Mouse (Mus musculus) heart, embryonic 15.5 days (tissue): ENCODE results near the gene Vmn1r49. TPM values are rescaled to one million over a fixed set of nuclear protein-coding genes. Genes with fewer than 3 reads are reported as not detected.
"Not testable (repeated sequence)": the region's sequence is repeated elsewhere in the genome, so short reads cannot be mapped to it uniquely, and the experiment has no call there.

Experiments
- ATAC-seq: fragments of 200-750 bp; cut with Nextera tagmentation; replicated peaks from 2 replicates; pipeline ENCODE4 v1.8.0; 2017; ENCODE audit warnings: low read depth, moderate TSS enrichment; ENCODE audit not compliant: insufficient number of reproducible peaks, insufficient read depth, low FRiP score
- H3K27ac ChIP-seq: fragments of 300-500 bp; sonication (generic); 2 replicates; pipeline ENCODE4 v1.5.1; 2015; ENCODE audit warnings: mild to moderate bottlenecking, inconsistent platforms
- H3K27me3 ChIP-seq: fragments of 300-500 bp; sonication (generic); 2 replicates; pipeline ENCODE4 v1.6.1; 2015; ENCODE audit warnings: inconsistent platforms
- H3K36me3 ChIP-seq: fragments of 300-500 bp; sonication (generic); 2 replicates; pipeline ENCODE4 v1.6.1; 2015; ENCODE audit warnings: mild to moderate bottlenecking, inconsistent platforms
- H3K4me1 ChIP-seq: fragments of 300-500 bp; sonication (generic); replicated peaks from 2 replicates; pipeline ENCODE4 v1.6.1; 2015; ENCODE audit warnings: inconsistent platforms
- H3K4me2 ChIP-seq: fragments of 300-500 bp; sonication (generic); 2 replicates; pipeline ENCODE4 v1.6.1; 2015; ENCODE audit warnings: inconsistent platforms, mild to moderate bottlenecking, moderate library complexity
- H3K4me3 ChIP-seq: fragments of 300-500 bp; sonication (generic); 2 replicates; pipeline ENCODE4 v1.5.1; 2015; ENCODE audit warnings: mild to moderate bottlenecking, inconsistent platforms
- H3K9ac ChIP-seq: fragments of 300-500 bp; sonication (generic); 2 replicates; pipeline ENCODE4 v1.6.1; 2015; ENCODE audit warnings: mild to moderate bottlenecking, inconsistent platforms
- H3K9me3 ChIP-seq: fragments of 300-500 bp; sonication (generic); replicated peaks from 2 replicates; pipeline ENCODE4 v1.6.1; 2016; ENCODE audit warnings: inconsistent platforms
- WGBS: fragments of 180-500 bp; shearing (Covaris S2); methylation state at CpG from one replicate; pipeline ENCODE4 v1.1.7; 2015; ENCODE audit warnings: mixed read lengths; 5-methylcytosine and 5-hydroxymethylcytosine counted together
- polyA plus RNA-seq: library from polyadenylated mRNA; unstranded; fragments of >200 nt; fragmentation: Nextera tagmentation; extraction: Ambion mirVana; gene quantifications from 2 replicates; pipeline ENCODE4 v1.2.1, GENCODE M21; 2015

Vmn1r49 gene
- not detected in 2 replicates for polyA plus RNA-seq

DNA sequence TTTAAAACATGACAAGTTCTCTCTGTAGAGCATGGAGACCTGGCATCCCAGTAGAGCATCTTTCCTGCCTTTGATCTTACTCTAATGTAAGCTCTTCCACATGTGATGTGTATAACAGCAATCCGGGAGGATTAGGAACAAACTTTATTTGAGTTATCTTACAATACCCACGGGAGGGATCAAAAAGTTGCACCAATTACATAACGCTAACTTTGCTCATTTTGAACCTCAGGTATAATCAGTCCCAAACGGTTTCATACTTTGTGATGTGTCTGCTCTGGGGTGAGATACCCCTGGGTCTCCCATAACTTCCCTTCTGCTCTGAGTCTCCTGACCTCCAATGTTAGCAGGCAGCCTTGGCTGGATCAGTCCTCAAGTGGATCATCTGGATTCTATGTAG is at the start of gene Vmn1r49:
TSS of gene Vmn1r49 (minus strand) at position 101 of the 400 bp plus-strand sequence.
- WGBS: 66% methylated on average over 4 of the region's 4 CpGs

DNA sequence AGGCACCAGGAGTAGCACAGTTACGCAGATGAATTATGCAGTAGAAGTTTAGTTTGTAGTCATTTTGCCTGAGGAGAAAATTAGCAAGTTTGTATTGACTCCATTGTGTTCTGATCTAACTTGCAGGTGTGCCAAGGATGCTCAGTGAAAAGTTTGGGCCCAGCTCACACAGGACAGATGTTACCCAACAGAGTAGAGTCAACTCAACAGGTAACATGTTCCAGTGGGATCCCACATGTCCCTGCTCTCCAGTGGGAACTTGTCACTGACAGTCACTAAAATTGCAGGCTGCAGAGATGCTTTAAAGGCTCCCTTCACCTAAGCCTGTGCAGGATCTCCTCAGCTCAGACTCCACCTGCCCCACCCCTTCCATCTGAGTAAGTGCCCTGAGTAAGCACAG is 44.0 kb upstream of the Vmn1r49 start, which contains the start of gene Vmn1r51:
TSS of gene Vmn1r51 (plus strand) at position 301 of the 400 bp plus-strand sequence.
- H3K9ac ChIP-seq, ATAC-seq: not testable (repeated sequence)
- 68% methylated on average over 1 of the region's 1 CpGs for WGBS

More for the DNA sequence above, at the start of gene Vmn1r49:
- H3K9me3 ChIP-seq: 0 out of 2 replicates have a peak, but pooled peaks cover 5% of the 10 kb centered on the region
- H3K4me1 ChIP-seq: no peaks in the 10 kb centered on the region
- no peak within 1 kb of the TSS for H3K4me3 ChIP-seq
- no peak within 1 kb of the TSS for H3K4me2 ChIP-seq
- H3K36me3 ChIP-seq: no peaks in the 10 kb centered on the region
- no peak within 1 kb of the TSS for H3K9ac ChIP-seq
- no peak for ATAC-seq
- no peaks in the 10 kb centered on the region for H3K27me3 ChIP-seq
- no peak within 1 kb of the TSS for H3K27ac ChIP-seq

DNA sequence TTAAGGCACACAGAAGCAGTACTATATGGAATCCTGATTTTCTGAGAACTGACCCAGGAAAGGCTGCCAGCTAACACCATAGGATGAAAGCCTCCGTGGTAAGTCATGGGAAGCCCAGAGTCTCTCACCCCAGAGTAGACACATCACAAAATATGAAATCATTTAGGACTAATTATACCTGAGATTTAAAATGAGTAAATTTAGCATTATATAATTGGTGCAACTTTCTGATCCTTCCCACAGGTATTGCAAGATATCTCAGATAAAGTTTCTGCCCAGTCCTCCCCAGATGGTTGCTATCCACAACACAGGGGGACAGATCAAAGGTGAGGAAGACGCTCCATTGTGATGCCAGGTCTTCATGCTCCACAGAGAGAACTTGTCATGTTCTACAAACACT is 22.8 kb upstream of the Vmn1r49 start, which contains the start of gene Vmn1r50:
TSS of gene Vmn1r50 (plus strand) at position 301 of the 400 bp plus-strand sequence.
- no peaks in the 10 kb centered on the region for H3K27me3 ChIP-seq

More for the DNA sequence above, 44.0 kb upstream of the Vmn1r49 start, which contains the start of gene Vmn1r51:
- H3K4me2 ChIP-seq, H3K27ac ChIP-seq, H3K4me3 ChIP-seq, H3K4me1 ChIP-seq, H3K36me3 ChIP-seq, H3K27me3 ChIP-seq, H3K9me3 ChIP-seq: not testable (repeated sequence)

DNA sequence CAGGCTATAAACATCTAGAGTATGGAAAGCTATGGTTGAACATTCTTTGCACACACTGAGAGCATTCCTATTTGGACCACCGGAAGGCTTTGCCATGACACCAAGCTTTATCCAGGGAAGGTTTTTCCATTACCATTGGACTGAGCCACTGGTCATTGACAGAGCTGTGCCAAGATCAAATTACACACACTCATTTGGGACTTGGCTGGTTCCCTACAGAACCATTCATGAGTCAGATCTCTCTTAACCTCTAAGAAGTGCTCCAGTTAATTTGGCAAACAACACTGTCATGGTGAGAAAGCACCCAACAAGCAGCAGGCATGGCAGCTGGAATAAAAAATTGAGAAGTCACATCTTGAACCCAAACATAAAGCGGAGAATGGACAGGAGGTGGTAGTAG is 22.3 kb upstream of the Vmn1r49 start:
- Histone ChIP-seq H3K27me3 (no peaks in the 10 kb centered on the region), H3K4me1 (no peaks in the 10 kb centered on the region)
- WGBS: 82% methylated on average over 2 of the region's 2 CpGs

More for the DNA sequence above, 22.8 kb upstream of the Vmn1r49 start, which contains the start of gene Vmn1r50:
- Histone ChIP-seq H3K36me3 (no peaks in the 10 kb centered on the region), H3K4me3 (no peak within 1 kb of the TSS), H3K9me3 (no peaks in the 10 kb centered on the region), H3K4me2 (no peak within 1 kb of the TSS), H3K9ac (no peak within 1 kb of the TSS), H3K4me1 (no peaks in the 10 kb centered on the region), H3K27ac (no peak within 1 kb of the TSS)
- whole genome bisulfite sequencing: 56% methylated on average over 2 of the region's 2 CpGs
- ATAC-seq: no peak

DNA sequence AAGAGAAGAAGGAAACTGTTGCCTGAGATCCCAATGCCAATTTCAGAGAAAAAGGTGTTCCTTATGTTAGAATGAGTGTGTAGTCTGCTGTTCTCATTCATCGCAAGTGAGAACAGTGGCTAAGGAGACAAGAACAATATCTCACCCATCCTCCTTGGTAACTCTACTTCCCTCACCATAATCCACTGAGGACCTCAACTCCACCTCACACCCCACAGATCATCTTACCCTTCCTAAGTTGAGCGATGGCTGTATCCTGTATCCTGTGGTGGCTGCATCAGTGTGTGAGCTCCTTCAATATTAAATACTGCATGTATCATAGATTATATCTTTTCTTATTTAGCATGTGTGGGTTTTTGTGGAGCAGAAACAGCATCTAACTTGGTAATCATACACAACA is 41.6 kb downstream of the Vmn1r49 start, which contains the start of gene Vmn1r48:
TSS of gene Vmn1r48 (minus strand) at position 101 of the 400 bp plus-strand sequence.
- no CpG with 5 or more reads among the region's 2 CpGs for WGBS

More for the DNA sequence above, 22.3 kb upstream of the Vmn1r49 start:
- Histone ChIP-seq H3K27ac (no peak overlapping the region), H3K9me3 (no peaks in the 10 kb centered on the region), H3K4me2 (no peak overlapping the region), H3K36me3 (no peaks in the 10 kb centered on the region), H3K4me3 (no peak overlapping the region), H3K9ac (no peak overlapping the region)
- no peak for ATAC-seq

More for the DNA sequence above, 41.6 kb downstream of the Vmn1r49 start, which contains the start of gene Vmn1r48:
- not testable (repeated sequence) for H3K4me2 ChIP-seq, H3K27ac ChIP-seq, H3K9me3 ChIP-seq, H3K27me3 ChIP-seq, H3K4me1 ChIP-seq, ATAC-seq, H3K36me3 ChIP-seq, H3K9ac ChIP-seq, H3K4me3 ChIP-seq

Other genes starting within 250 kb of the Vmn1r49 start
- not detected in 2 replicates for gene Vmn1r42, start 202.1 kb downstream of the Vmn1r49 start, polyA plus RNA-seq
- gene Vmn1r43, start 202.1 kb downstream of the Vmn1r49 start, polyA plus RNA-seq: 0.01 TPM in 1 of 2 replicates, not detected in the other
- gene Vmn1r44, start 194.8 kb downstream of the Vmn1r49 start, polyA plus RNA-seq: not detected in 2 replicates
- gene Vmn1r45, start 137.9 kb downstream of the Vmn1r49 start, polyA plus RNA-seq: not detected in 2 replicates
- not detected in 2 replicates for gene Vmn1r46, start 109.2 kb downstream of the Vmn1r49 start, polyA plus RNA-seq
- not detected in 2 replicates for gene Vmn1r47, start 62.4 kb downstream of the Vmn1r49 start, polyA plus RNA-seq
- gene Vmn1r48, start 41.7 kb downstream of the Vmn1r49 start, polyA plus RNA-seq: not detected in 2 replicates
- gene Vmn1r50, start 22.9 kb upstream of the Vmn1r49 start, polyA plus RNA-seq: not detected in 2 replicates
- not detected in 2 replicates for gene Vmn1r51, start 44.1 kb upstream of the Vmn1r49 start, polyA plus RNA-seq
- not detected in 2 replicates for gene Vmn1r52, start 96.3 kb upstream of the Vmn1r49 start, polyA plus RNA-seq
- gene V1ra8, start 124.3 kb upstream of the Vmn1r49 start, polyA plus RNA-seq: not detected in 2 replicates
- not detected in 2 replicates for gene Vmn1r53, start 145.9 kb upstream of the Vmn1r49 start, polyA plus RNA-seq
- gene Vmn1r54, start 167.8 kb upstream of the Vmn1r49 start, polyA plus RNA-seq: not detected in 2 replicates
- not detected in 2 replicates for gene BC048671, start 222.7 kb upstream of the Vmn1r49 start, polyA plus RNA-seq
- gene Chst13, start 246.7 kb upstream of the Vmn1r49 start, polyA plus RNA-seq: 0.14 TPM in 1 of 2 replicates, not detected in the other